Mouse (Mus musculus): Measurements from ENCODE around the gene Uba52.
A peak's percentile ranks its signal among the peaks of the same experiment; 100 is the strongest.

- no peak for TF ChIP-seq CTCF (IDR thresholded peaks at IDR 0.05; ENCODE audit: low read depth)
- TF ChIP-seq EP300 (IDR thresholded peaks at IDR 0.05; ENCODE audit: low read depth) = peak; percentile 76
Observed at GRCm38 (mm10) chr8:70538024-70538579, 27.5 kb upstream of the Uba52 start.

Measured in liver, postnatal 0 days (tissue).